Mouse (Mus musculus): ENCODE measurements around the gene Zfp9. TPM values are rescaled to one million over a fixed set of nuclear protein-coding genes. Genes with fewer than 3 reads are reported as not detected.

The Zfp9 gene
- 12.5 and 12.6 TPM in 2 replicates for polyA plus RNA-seq (2015; fragmentation: Nextera tagmentation; extraction: Ambion mirVana)

- H3K9ac ChIP-seq: peak within 1 kb of the TSS; percentile 79
- H3K4me2 ChIP-seq: peak within 1 kb of the TSS; percentile 69
- peaks cover 10% of the 10 kb centered on the region for H3K27me3 ChIP-seq (replicated peaks)
- peak within 1 kb of the TSS; percentile 65 for H3K4me3 ChIP-seq
- WGBS: 0% methylated on average over 41 of the region's 57 CpGs
- no peaks in the 10 kb centered on the region for H3K36me3 ChIP-seq (replicated peaks)
- peaks cover 15% of the 10 kb centered on the region for H3K4me1 ChIP-seq
- no peaks in the 10 kb centered on the region for H3K9me3 ChIP-seq
- H3K27ac ChIP-seq: peak within 1 kb of the TSS; percentile 91
- ATAC-seq (replicated peaks): peak; percentile 95
These were observed at the start of gene Zfp9 for GRCm38 (mm10) chr6:118478957-118479708. Zfp9 (minus strand) TSS chr6:118479320.

DNA sequence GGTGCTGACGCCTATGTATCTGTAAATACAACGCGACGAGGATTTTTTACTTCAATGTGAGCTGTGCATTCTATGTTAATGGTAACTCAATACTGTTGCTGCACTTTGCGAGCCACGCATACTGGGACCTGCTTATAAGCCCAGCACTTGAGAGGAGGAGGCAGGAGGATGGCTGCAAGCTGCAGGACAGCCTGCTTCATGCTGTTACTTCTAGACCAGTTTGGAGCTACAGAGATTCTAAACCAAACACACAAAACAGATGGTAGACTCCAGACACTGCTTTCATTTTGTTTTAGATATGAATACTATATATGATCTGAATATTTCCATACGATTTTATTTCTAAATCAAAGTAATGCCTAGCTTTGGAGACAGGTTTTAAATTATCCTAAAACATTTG, 41.5 kb upstream of the Zfp9 start:
- Histone ChIP-seq H3K9me3 (no peaks in the 10 kb centered on the region), H3K27me3 (replicated peaks) (no peaks in the 10 kb centered on the region), H3K4me3 (no peak overlapping the region), H3K27ac (no peak overlapping the region), H3K9ac (no peak overlapping the region), H3K4me1 (no peaks in the 10 kb centered on the region), H3K36me3 (replicated peaks) (peaks cover 51% of the 10 kb centered on the region), H3K4me2 (no peak overlapping the region)
- ATAC-seq (replicated peaks): no peak
- 91% methylated on average over 7 of the region's 7 CpGs for WGBS

DNA sequence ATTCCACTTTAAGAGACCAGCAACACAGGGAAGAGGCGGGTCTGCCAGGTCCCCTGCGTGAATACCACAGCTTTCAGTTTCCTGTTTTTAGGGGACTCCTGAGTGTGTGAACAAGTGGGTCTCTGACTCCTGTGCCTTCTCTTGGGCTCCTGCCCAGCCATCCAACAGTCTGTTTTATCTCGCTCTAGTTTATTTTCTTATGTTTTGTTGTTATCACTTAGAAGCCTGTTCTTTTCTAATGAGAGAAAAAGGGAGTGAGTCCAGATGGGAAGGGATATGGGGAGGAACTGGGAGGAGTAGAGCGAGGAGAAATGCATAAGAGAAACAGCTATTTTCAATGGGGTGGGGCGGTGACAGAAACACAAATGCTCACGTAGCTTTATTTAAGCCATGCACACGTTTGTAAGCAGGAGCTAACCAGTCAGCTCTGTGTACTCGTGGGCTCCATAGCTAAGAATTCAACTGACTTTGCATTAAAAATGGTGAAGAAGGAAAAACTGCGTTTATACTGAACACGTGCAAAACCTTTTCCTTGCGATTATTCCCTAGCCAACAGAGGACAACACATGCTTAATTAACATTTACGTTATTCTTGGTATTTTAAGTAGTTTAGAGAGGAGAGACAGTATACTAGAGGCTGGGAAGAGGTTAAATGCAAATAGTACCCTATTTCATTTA, 34.4 kb upstream of the Zfp9 start:
- no peak overlapping the region for H3K4me2 ChIP-seq
- H3K9me3 ChIP-seq: no peaks in the 10 kb centered on the region
- no peak overlapping the region for H3K4me3 ChIP-seq
- no peak overlapping the region for H3K27ac ChIP-seq
- no peak overlapping the region for H3K9ac ChIP-seq
- 94% methylated on average over 12 of the region's 12 CpGs for WGBS
- no peaks in the 10 kb centered on the region for H3K4me1 ChIP-seq
- no peaks in the 10 kb centered on the region for H3K27me3 ChIP-seq (replicated peaks)
- no peak for ATAC-seq (replicated peaks)
- peaks cover 31% of the 10 kb centered on the region for H3K36me3 ChIP-seq (replicated peaks)

DNA sequence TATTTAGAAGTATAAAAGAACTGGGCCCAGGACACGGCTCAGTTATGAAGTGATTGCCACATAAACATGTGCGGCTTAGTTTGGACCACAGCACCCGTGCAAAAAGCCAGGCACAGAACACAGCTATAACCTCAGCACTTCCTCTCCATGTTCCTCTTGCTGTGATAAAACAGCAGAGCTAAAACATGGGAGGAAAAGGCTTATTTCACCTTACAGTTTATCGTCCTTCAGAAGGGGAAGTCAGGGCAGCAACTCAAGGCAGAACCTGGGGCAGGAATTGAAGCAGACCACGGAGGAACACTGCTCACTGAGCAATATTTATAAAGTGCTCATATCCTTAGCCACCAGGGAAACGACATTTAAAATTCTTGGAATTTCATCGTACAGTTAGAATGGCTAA, 19.9 kb upstream of the Zfp9 start:
- 92% methylated on average over 7 of the region's 7 CpGs for WGBS
- ATAC-seq (replicated peaks): no peak
- Histone ChIP-seq H3K4me2 (no peak overlapping the region), H3K9me3 (no peaks in the 10 kb centered on the region), H3K4me1 (no peaks in the 10 kb centered on the region), H3K4me3 (no peak overlapping the region), H3K36me3 (replicated peaks) (peaks cover 7% of the 10 kb centered on the region; the same call in 1 of the 2 replicates), H3K27me3 (replicated peaks) (no peaks in the 10 kb centered on the region), H3K27ac (no peak overlapping the region), H3K9ac (no peak overlapping the region)

- H3K4me3 ChIP-seq: no peak overlapping the region
- WGBS: 85% methylated on average over 1 of the region's 1 CpGs
- ATAC-seq (replicated peaks): no peak
These were observed 3.0 kb upstream of the Zfp9 start for GRCm38 (mm10) chr6:118482125-118482524.

GRCm38 (mm10) chr6:118477875-118478785, 990 bp downstream of the Zfp9 start:
- ATAC-seq (replicated peaks): peak; percentile 27
- Histone ChIP-seq H3K27me3 (replicated peaks) (peaks cover 10% of the 10 kb centered on the region), H3K4me1 (peaks cover 15% of the 10 kb centered on the region), H3K9me3 (no peaks in the 10 kb centered on the region), H3K36me3 (replicated peaks) (no peaks in the 10 kb centered on the region), H3K4me3 (peak overlapping the region; percentile 65), H3K4me2 (peak overlapping the region; percentile 69), H3K27ac (peak overlapping the region; percentile 91), H3K9ac (peak overlapping the region; percentile 79)
- WGBS: 6% methylated on average over 10 of the region's 10 CpGs

More at GRCm38 (mm10) chr6:118482125-118482524, 3.0 kb upstream of the Zfp9 start:
- Histone ChIP-seq H3K4me1 (peaks cover 9% of the 10 kb centered on the region), H3K36me3 (replicated peaks) (no peaks in the 10 kb centered on the region), H3K9ac (no peak overlapping the region), H3K4me2 (no peak overlapping the region), H3K27me3 (replicated peaks) (peaks cover 10% of the 10 kb centered on the region), H3K27ac (no peak overlapping the region), H3K9me3 (no peaks in the 10 kb centered on the region)

GRCm38 (mm10) chr6:118462069-118462705, 16.9 kb downstream of the Zfp9 start:
- Histone ChIP-seq H3K9ac (no peak overlapping the region), H3K36me3 (replicated peaks) (peaks cover 29% of the 10 kb centered on the region), H3K9me3 (no peaks in the 10 kb centered on the region), H3K27ac (no peak overlapping the region), H3K4me1 (no peaks in the 10 kb centered on the region), H3K27me3 (replicated peaks) (no peaks in the 10 kb centered on the region), H3K4me2 (no peak overlapping the region), H3K4me3 (no peak overlapping the region)
- 85% methylated on average over 15 of the region's 15 CpGs for WGBS
- no peak for ATAC-seq (replicated peaks)

DNA sequence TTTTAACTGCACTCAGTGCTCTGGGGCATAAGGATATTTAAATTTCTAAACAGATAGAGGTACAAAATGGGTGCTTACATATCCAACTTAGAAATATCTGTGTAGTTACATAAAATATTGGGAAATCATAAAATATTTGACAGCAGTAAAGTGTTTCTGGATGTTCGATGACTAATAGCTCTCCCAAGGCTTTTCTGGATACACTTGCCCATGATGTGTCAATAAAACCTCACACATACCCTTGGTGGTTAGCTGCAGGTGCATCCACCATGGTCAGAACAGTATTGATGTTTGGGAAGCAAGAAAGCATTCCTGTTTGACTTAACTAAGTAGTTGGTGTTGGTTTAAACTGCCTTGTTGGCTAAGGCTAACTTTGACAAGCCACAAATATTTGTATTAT, 21.4 kb downstream of the Zfp9 start:
- Histone ChIP-seq H3K27ac (no peak overlapping the region), H3K4me2 (no peak overlapping the region), H3K9me3 (no peaks in the 10 kb centered on the region), H3K4me1 (peaks cover 24% of the 10 kb centered on the region), H3K4me3 (no peak overlapping the region), H3K27me3 (replicated peaks) (no peaks in the 10 kb centered on the region), H3K9ac (no peak overlapping the region), H3K36me3 (replicated peaks) (peaks cover 7% of the 10 kb centered on the region)
- whole genome bisulfite sequencing: 96% methylated on average over 1 of the region's 1 CpGs
- ATAC-seq (replicated peaks): no peak

- H3K9ac ChIP-seq: peak within 1 kb of the TSS; percentile 99
- peaks cover 24% of the 10 kb centered on the region for H3K4me1 ChIP-seq
- peak within 1 kb of the TSS; percentile 78 for H3K4me2 ChIP-seq
- no peaks in the 10 kb centered on the region for H3K27me3 ChIP-seq (replicated peaks)
- WGBS: under 1% methylated on average over 43 of the region's 43 CpGs
- H3K27ac ChIP-seq: peak within 1 kb of the TSS; percentile 100
- H3K36me3 ChIP-seq (replicated peaks): no peaks in the 10 kb centered on the region; the same call in 1 of the 2 replicates
- no peaks in the 10 kb centered on the region for H3K9me3 ChIP-seq
- ATAC-seq (replicated peaks): peak; percentile 99
- H3K4me3 ChIP-seq: peak within 1 kb of the TSS; percentile 87
These were observed 24.0 kb downstream of the Zfp9 start, which contains the start of gene Zfp248 for GRCm38 (mm10) chr6:118455042-118455631. Zfp248 (minus strand) TSS chr6:118455528.

DNA sequence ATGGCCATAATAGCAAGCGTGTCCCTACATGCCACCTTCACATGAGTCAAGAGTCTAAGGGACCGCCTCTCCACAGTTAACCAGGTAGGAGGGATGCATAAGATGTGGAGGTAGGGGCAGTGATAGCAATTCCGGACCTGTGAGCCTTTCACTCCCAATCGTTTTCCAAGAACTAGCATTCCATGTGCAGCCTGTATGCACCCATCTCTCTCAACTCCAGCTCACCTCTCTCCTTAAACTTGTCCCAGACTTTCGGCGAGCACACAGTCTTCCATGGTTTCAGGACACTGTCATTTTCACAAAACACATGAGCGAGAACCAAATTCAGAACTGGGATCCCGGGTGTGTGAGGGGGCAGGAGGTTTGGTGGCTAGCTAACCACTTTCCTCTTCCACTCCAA, 24.7 kb downstream of the Zfp9 start:
- ATAC-seq (replicated peaks): peak; percentile 9; the same call in 1 of the 2 replicates
- 44% methylated on average over 8 of the region's 8 CpGs for WGBS
- Histone ChIP-seq H3K4me3 (peak overlapping the region; percentile 87), H3K27me3 (replicated peaks) (no peaks in the 10 kb centered on the region), H3K9ac (peak overlapping the region; percentile 99), H3K4me1 (peaks cover 24% of the 10 kb centered on the region), H3K4me2 (peak overlapping the region; percentile 78), H3K27ac (peak overlapping the region; percentile 100), H3K36me3 (replicated peaks) (no peaks in the 10 kb centered on the region; the same call in 1 of the 2 replicates), H3K9me3 (no peaks in the 10 kb centered on the region)

GRCm38 (mm10) chr6:118431502-118431901, 47.6 kb downstream of the Zfp9 start:
- H3K36me3 ChIP-seq (replicated peaks): peaks cover 50% of the 10 kb centered on the region
- H3K4me1 ChIP-seq: no peaks in the 10 kb centered on the region
- no peaks in the 10 kb centered on the region for H3K9me3 ChIP-seq

More at GRCm38 (mm10) chr6:118431502-118431901, 47.6 kb downstream of the Zfp9 start:
- Histone ChIP-seq H3K27ac (no peak overlapping the region), H3K4me3 (no peak overlapping the region), H3K9ac (no peak overlapping the region), H3K27me3 (replicated peaks) (no peaks in the 10 kb centered on the region), H3K4me2 (no peak overlapping the region)
- ATAC-seq (replicated peaks): no peak
- 85% methylated on average over 4 of the region's 4 CpGs for WGBS
